Mouse (Mus musculus): ENCODE data around the gene Popdc3.
"Not testable (repeated sequence)": the region's sequence is repeated elsewhere in the genome, so short reads cannot be mapped to it uniquely, and the experiment has no call there.

Popdc3 gene

GRCm38 (mm10) chr10:45194531-45194930 is 16.6 kb downstream of the Popdc3 start:
- no peak for DNase-seq (ENCODE audit: low spot score)

GRCm38 (mm10) chr10:45204582-45204981 is 26.7 kb downstream of the Popdc3 start:
- no peak for DNase-seq (ENCODE audit: low spot score)

GRCm38 (mm10) chr10:45210201-45210600 is 32.3 kb downstream of the Popdc3 start:
- DNase-seq (ENCODE audit: low spot score), result no peak

- DNase-seq (ENCODE audit: low spot score), result no peak
Observed at GRCm38 (mm10) chr10:45216676-45217075, 38.8 kb downstream of the Popdc3 start.

GRCm38 (mm10) chr10:45229954-45230353 is 52.1 kb downstream of the Popdc3 start:
- DNase-seq (ENCODE audit: low spot score), result no peak

GRCm38 (mm10) chr10:45233351-45233750 is 55.5 kb downstream of the Popdc3 start:
- DNase-seq (ENCODE audit: low spot score), result no peak

GRCm38 (mm10) chr10:45236304-45236703 is 58.4 kb downstream of the Popdc3 start:
- no peak for DNase-seq (ENCODE audit: low spot score)

- DNase-seq (ENCODE audit: low spot score), result no peak
Observed at GRCm38 (mm10) chr10:45237492-45237891, 59.6 kb downstream of the Popdc3 start.

GRCm38 (mm10) chr10:45260477-45260876 is 82.6 kb downstream of the Popdc3 start:
- DNase-seq (ENCODE audit: low spot score), result no peak

GRCm38 (mm10) chr10:45262126-45262525 is 84.2 kb downstream of the Popdc3 start:
- no peak for DNase-seq (ENCODE audit: low spot score)

- no peak for DNase-seq (ENCODE audit: low spot score)
Observed at GRCm38 (mm10) chr10:45276499-45276898, 98.6 kb downstream of the Popdc3 start.

GRCm38 (mm10) chr10:45276995-45277394 is 99.1 kb downstream of the Popdc3 start:
- DNase-seq (ENCODE audit: low spot score), result no peak

GRCm38 (mm10) chr10:45285651-45286050 is 107.8 kb downstream of the Popdc3 start:
- DNase-seq (ENCODE audit: low spot score), result no peak

- DNase-seq (ENCODE audit: low spot score), result no peak
Observed at GRCm38 (mm10) chr10:45288351-45288750, 110.5 kb downstream of the Popdc3 start.

GRCm38 (mm10) chr10:45289218-45290105 is 111.6 kb downstream of the Popdc3 start:
- DNase-seq (ENCODE audit: low spot score), result no peak

- DNase-seq (ENCODE audit: low spot score), result no peak
Observed at GRCm38 (mm10) chr10:45290618-45291017, 112.7 kb downstream of the Popdc3 start.

GRCm38 (mm10) chr10:45292159-45292558 is 114.3 kb downstream of the Popdc3 start:
- DNase-seq (ENCODE audit: low spot score), result not testable (repeated sequence)

GRCm38 (mm10) chr10:45295093-45295492 is 117.2 kb downstream of the Popdc3 start:
- no peak for DNase-seq (ENCODE audit: low spot score)

- no peak for DNase-seq (ENCODE audit: low spot score)
Observed at GRCm38 (mm10) chr10:45298503-45298902, 120.6 kb downstream of the Popdc3 start.

- DNase-seq (ENCODE audit: low spot score), result no peak
Observed at GRCm38 (mm10) chr10:45299509-45299908, 121.6 kb downstream of the Popdc3 start.

- no peak for DNase-seq (ENCODE audit: low spot score)
Observed at GRCm38 (mm10) chr10:45303315-45304036, 125.6 kb downstream of the Popdc3 start.

- no peak for DNase-seq (ENCODE audit: low spot score)
Observed at GRCm38 (mm10) chr10:45305173-45305572, 127.3 kb downstream of the Popdc3 start.

- no peak for DNase-seq (ENCODE audit: low spot score)
Observed at GRCm38 (mm10) chr10:45311129-45311528, 133.2 kb downstream of the Popdc3 start.
